Mouse (Mus musculus) c-Kit-positive CD71-negative TER-119-negative erythroid progenitor cells, embryonic 14.5 days (primary cell): Measurements from ENCODE around the gene Stard9.

Source experiments
- DNase-seq: peaks from one replicate; pipeline ENCODE4 v3.0.0-alpha.2; 2013; ENCODE audit warnings: low read depth

The Stard9 gene

DNA sequence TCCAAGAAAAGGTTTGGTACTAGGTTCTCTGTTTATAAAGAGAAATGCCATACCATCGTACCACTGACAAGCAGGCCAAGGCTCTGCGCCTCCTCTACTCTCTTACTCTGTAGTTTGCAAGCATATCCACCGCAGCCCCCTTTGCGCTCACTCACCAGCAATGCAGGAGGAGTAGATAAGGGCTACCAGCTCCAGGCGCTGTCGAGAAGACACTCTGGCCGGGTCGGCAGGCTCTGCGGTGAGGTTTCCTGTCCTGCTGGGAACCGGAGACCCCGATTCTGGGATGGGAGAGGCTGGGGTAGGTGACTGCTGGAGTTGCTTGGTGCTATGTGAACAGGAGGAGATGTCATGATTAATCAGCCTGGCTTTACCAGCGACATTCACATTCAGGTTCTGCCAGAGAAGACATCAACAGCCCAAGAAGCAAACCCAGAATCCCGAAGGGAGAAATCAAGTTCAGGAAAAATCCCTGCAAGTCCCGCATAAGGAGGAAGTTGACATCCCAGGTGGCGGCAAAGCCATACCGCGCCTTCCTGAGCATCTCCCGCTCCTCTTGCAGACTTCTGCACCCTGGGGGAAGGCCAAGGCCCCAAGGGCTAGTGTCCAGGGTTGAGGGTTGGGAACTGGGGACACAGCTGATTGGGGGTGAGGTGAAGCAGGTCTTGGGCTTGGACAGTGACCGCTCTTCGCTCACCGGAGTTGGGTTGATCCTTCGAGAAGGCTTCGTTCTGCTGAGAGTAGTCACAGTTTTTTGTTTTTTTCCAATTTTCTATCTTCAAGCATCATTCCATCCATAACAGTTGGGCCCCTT lies 101.1 kb downstream of the Stard9 start:
- DNase-seq: no peak

DNA sequence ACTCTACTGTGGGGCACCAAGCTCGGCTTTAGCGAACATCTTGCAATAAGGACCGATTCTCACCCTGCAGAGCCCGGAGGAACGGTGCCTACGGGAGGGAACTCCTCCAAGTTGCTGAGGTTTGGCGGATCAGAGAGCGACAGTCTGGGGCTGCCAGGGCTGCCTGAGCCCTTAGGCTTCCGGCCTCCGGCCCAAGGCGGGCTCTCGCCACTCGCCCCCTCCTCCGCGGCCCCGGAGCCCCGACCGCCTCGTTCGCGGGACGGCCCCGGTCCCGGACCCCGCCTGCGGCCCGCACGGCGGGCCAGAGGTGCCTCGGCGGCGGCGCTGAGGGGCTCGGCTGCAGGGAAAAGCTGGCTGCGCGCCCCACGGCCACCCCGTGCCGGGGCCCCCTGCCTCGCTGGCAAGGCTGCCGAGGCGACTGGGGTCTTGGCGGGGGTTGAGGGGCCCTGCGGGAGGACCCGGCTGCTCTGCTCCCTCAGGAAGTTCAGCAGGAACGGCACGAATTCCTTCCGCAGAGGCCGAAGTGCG lies 101.8 kb downstream of the Stard9 start:
- no peak for DNase-seq

DNA sequence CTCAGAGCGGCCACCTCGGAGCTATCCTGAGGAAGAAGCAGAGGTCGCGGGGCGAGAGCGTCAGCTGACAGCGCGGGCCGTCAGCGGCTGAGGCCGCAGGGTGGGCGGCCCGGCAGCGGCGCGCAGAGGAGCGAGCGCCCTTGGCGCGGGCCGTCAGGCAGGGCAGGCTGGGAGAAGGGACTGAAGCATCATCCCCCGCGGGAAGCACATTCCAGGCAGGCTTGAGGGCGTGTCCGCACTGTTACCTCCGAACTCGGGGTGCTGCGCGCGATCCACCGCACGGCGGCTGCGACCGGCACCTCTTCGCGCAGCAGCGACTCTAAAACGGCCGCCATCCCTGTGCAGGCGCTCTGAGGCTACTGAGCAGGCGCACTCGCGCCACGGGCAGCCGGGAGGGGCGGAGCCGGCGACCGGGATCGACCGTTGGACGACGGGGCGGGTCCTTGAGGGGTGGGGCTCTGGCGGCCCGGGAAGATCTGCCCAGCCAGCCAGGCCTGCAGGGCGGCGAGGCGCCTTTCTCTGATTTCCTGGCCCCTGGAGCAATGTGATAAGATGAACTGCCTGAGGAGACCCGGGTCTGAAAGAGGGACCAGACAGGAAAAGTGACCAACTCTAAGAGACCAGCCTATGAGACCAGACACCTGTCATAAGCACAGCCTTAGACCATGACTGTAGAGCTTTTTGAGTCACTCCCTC lies 102.4 kb downstream of the Stard9 start:
- DNase-seq: peak; percentile 85

DNA sequence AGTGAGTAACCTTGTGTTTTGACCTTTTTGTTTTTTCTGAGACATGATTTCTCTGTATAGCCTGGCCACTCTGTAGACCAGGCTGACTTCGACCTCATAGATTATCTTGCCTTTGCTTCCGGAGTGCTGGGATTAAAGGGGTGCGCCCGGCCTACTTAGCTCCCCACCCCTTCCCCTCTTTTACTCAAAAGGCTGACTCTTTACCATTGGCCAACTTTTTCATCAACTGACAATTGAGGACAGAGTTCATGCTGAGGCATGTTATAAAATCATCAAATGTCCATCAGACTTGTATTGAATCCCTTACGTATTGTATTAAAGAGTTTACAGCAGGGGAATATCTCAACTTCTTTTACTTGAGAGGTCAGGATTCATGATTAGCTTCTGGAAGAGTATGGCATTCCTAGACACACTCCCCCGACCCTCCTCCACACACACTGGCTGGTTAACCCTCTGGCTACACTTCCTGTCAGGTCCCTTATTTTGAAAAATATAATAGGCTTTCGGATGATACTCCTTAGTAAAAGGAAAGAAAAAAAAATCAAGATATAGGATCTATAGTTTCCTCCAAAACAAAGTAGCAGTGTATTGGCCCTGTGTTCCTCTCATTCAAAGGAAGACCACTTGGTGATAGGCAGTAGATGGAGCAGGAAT lies 103.1 kb downstream of the Stard9 start:
- no peak for DNase-seq

DNA sequence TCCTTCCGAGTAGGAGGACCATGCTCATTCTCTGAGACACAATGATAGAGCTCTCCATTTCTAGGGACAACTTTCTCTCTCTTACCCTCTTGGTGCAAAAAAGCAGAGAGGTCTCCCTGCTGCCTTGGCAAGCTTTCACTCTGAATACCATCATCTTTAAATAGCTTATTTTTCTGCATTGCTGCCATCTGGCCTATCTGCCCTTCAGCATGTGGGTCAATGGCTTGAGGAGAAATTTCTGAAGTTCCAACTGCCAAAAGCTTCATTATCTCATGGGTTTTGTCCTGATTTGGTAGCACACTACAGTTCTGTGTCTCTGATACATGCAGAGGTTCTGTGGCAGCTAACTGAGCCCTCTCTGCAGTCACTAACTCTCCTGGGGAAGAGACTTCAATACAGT lies 116.6 kb downstream of the Stard9 start:
- no peak for DNase-seq

DNA sequence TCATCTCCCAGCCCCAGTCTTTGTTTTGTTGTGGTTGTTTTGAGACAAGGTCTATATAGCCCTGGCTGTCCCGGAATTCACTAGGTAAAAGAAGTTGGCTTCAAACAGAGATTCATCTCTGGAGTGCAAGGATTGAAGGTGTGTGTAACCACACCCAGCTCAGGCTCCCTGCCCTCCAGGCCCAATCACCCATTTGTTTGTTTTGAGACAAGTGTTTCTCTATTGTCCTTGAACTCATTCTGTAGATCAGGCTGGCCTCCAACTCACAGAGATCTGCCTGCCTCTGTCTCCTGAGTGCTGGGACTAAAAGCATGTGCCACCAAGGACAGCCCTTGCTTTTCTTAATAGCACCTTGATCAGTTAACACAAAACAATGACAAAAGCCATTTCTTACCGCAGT lies 119.1 kb downstream of the Stard9 start:
- no peak for DNase-seq

DNA sequence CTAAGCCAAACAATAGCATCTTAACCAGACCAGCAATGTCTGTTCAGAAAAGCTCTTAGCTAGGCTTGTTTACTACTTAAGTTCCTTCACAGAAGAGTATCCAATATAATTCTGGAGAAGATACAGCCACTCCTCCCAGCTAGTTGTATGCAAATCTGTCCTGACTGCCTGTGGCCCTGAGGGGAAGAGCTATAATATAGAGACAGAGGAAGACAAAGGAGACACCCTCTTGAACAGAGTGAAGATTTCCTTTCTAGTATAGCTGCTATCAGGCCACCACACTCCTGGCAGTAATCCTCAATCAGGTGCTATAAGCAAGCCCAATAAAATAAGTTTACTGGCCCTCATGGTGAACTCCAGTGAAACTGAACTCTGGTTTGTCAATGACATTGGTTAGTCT lies 133.0 kb downstream of the Stard9 start:
- no peak for DNase-seq

DNA sequence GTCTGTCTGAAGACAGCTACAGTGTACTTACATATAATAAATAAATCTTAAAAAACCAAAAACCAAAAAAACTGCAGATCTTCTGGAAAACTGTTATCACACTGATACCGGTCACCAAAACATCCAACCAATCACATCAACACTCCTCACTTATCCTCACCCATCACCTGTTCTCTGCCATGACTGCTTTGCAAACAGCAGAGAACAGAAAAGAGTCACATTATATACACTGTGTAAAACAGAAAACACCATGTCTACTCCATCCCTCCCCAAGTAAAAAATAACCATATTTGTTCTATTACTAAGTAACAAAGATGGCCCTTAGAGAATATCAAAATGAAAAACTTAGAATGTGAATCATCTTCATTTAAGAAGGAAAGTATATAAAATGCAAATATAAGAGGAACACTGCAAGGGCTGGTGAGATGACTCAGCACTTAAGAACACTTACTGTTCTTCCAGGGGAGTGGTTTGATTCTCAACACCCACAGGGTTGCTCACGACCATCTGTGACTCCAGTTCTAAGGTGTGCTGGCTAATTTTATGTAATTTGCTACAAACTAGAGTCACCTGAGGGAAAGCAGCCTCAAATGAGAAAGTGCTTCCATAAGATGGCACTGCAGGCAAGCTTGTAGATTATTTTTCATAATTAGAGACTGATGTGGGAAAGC lies 141.5 kb downstream of the Stard9 start:
- DNase-seq: no peak
